Mouse (Mus musculus): ENCODE measurements at regions not wholly inside any gene's neighbourhood (a gene's known extent, or its start where the extent isn't known, plus 50 kb on each side); places are given as distances from the start of the nearest gene placed in this dataset.

- no peaks in the 10 kb centered on the region for H3K27me3 ChIP-seq (replicated peaks)
- peaks cover 2% of the 10 kb centered on the region; the same call in 1 of the 2 replicates for H3K4me1 ChIP-seq (replicated peaks)
- H3K4me2 ChIP-seq (replicated peaks) = no peak overlapping the region
- H3K4me3 ChIP-seq (replicated peaks) = no peak overlapping the region
- H3K36me3 ChIP-seq = no peaks in the 10 kb centered on the region
- H3K27ac ChIP-seq = no peak overlapping the region
- H3K9me3 ChIP-seq = no peaks in the 10 kb centered on the region
- ATAC-seq = no peak
- no peak overlapping the region for H3K9ac ChIP-seq
- WGBS = 72% methylated on average over 1 of the region's 1 CpGs
Measured at GRCm38 (mm10) chr15:96763611-96764010, 64.1 kb upstream of the Slc38a2 start.

GRCm38 (mm10) chr15:96759078-96759995, 59.8 kb upstream of the Slc38a2 start:
- WGBS = 78% methylated on average over 13 of the region's 13 CpGs
- Histone ChIP-seq H3K27ac (no peak overlapping the region), H3K27me3 (replicated peaks) (no peaks in the 10 kb centered on the region), H3K36me3 (no peaks in the 10 kb centered on the region), H3K4me2 (replicated peaks) (no peak overlapping the region), H3K4me3 (replicated peaks) (no peak overlapping the region), H3K9ac (no peak overlapping the region), H3K4me1 (replicated peaks) (0 out of 2 replicates have a peak, but pooled peaks cover 2% of the 10 kb centered on the region), H3K9me3 (no peaks in the 10 kb centered on the region)
- ATAC-seq = no peak

GRCm38 (mm10) chr15:96757446-96758198, 58.1 kb upstream of the Slc38a2 start:
- Histone ChIP-seq H3K36me3 (no peaks in the 10 kb centered on the region), H3K27ac (no peak overlapping the region), H3K9ac (no peak overlapping the region), H3K4me3 (replicated peaks) (no peak overlapping the region), H3K9me3 (no peaks in the 10 kb centered on the region), H3K4me1 (replicated peaks) (0 out of 2 replicates have a peak, but pooled peaks cover 2% of the 10 kb centered on the region), H3K4me2 (replicated peaks) (no peak overlapping the region), H3K27me3 (replicated peaks) (no peaks in the 10 kb centered on the region)
- ATAC-seq = no peak
- WGBS = 73% methylated on average over 9 of the region's 9 CpGs

- no peak for ATAC-seq
- H3K27me3 ChIP-seq (replicated peaks) = no peaks in the 10 kb centered on the region
- H3K4me3 ChIP-seq (replicated peaks) = no peak overlapping the region
- H3K4me1 ChIP-seq (replicated peaks) = 0 out of 2 replicates have a peak, but pooled peaks cover 2% of the 10 kb centered on the region
- no peak overlapping the region for H3K9ac ChIP-seq
- 65% methylated on average over 7 of the region's 7 CpGs for WGBS
- H3K9me3 ChIP-seq = no peaks in the 10 kb centered on the region
- H3K36me3 ChIP-seq = no peaks in the 10 kb centered on the region
- H3K4me2 ChIP-seq (replicated peaks) = no peak overlapping the region
- H3K27ac ChIP-seq = no peak overlapping the region
Measured at GRCm38 (mm10) chr15:96756456-96756855, 56.9 kb upstream of the Slc38a2 start.

- H3K4me2 ChIP-seq (replicated peaks) = no peak overlapping the region
- no peaks in the 10 kb centered on the region for H3K36me3 ChIP-seq
- no peak for ATAC-seq
- no peaks in the 10 kb centered on the region for H3K27me3 ChIP-seq (replicated peaks)
- 0 out of 2 replicates have a peak, but pooled peaks cover 2% of the 10 kb centered on the region for H3K4me1 ChIP-seq (replicated peaks)
- H3K9me3 ChIP-seq = no peaks in the 10 kb centered on the region
- H3K27ac ChIP-seq = no peak overlapping the region
- no peak overlapping the region for H3K9ac ChIP-seq
- H3K4me3 ChIP-seq (replicated peaks) = no peak overlapping the region
- 88% methylated on average over 6 of the region's 6 CpGs for WGBS
Measured at GRCm38 (mm10) chr15:96755951-96756350, 56.4 kb upstream of the Slc38a2 start.

- Histone ChIP-seq H3K27ac (no peak overlapping the region), H3K9ac (no peak overlapping the region), H3K4me1 (replicated peaks) (0 out of 2 replicates have a peak, but pooled peaks cover 2% of the 10 kb centered on the region), H3K4me2 (replicated peaks) (no peak overlapping the region), H3K36me3 (no peaks in the 10 kb centered on the region), H3K4me3 (replicated peaks) (no peak overlapping the region), H3K9me3 (no peaks in the 10 kb centered on the region), H3K27me3 (replicated peaks) (no peaks in the 10 kb centered on the region)
- ATAC-seq = no peak
- 89% methylated on average over 13 of the region's 13 CpGs for WGBS
Measured at GRCm38 (mm10) chr15:96755322-96755942, 55.9 kb upstream of the Slc38a2 start.

- no peak overlapping the region for H3K4me3 ChIP-seq (replicated peaks)
- H3K4me2 ChIP-seq (replicated peaks) = no peak overlapping the region
- ATAC-seq = no peak
- H3K9me3 ChIP-seq = no peaks in the 10 kb centered on the region
- H3K4me1 ChIP-seq (replicated peaks) = 0 out of 2 replicates have a peak, but pooled peaks cover 2% of the 10 kb centered on the region
- no peaks in the 10 kb centered on the region for H3K27me3 ChIP-seq (replicated peaks)
- WGBS = 97% methylated on average over 5 of the region's 5 CpGs
- H3K9ac ChIP-seq = no peak overlapping the region
- H3K36me3 ChIP-seq = no peaks in the 10 kb centered on the region
- H3K27ac ChIP-seq = no peak overlapping the region
Measured at GRCm38 (mm10) chr15:96754079-96754478, 54.5 kb upstream of the Slc38a2 start.

- Histone ChIP-seq H3K4me3 (replicated peaks) (no peak overlapping the region), H3K27me3 (replicated peaks) (no peaks in the 10 kb centered on the region), H3K36me3 (no peaks in the 10 kb centered on the region), H3K4me1 (replicated peaks) (no peaks in the 10 kb centered on the region), H3K9me3 (no peaks in the 10 kb centered on the region), H3K4me2 (replicated peaks) (no peak overlapping the region), H3K27ac (no peak overlapping the region), H3K9ac (no peak overlapping the region)
- ATAC-seq = no peak
- WGBS = 92% methylated on average over 8 of the region's 8 CpGs
Measured at GRCm38 (mm10) chr15:96752719-96753118, 53.2 kb upstream of the Slc38a2 start.

GRCm38 (mm10) chr15:96752062-96752358, 52.5 kb upstream of the Slc38a2 start:
- no peak for ATAC-seq
- H3K27ac ChIP-seq = no peak overlapping the region

GRCm38 (mm10) chr15:96751243-96752061, 51.9 kb upstream of the Slc38a2 start:
- H3K4me3 ChIP-seq (replicated peaks) = no peak overlapping the region
- no peaks in the 10 kb centered on the region for H3K9me3 ChIP-seq
- WGBS = 82% methylated on average over 13 of the region's 13 CpGs
- no peaks in the 10 kb centered on the region for H3K36me3 ChIP-seq
- no peak overlapping the region for H3K9ac ChIP-seq
- ATAC-seq = no peak
- H3K27ac ChIP-seq = no peak overlapping the region
- H3K27me3 ChIP-seq (replicated peaks) = no peaks in the 10 kb centered on the region
- no peak overlapping the region for H3K4me2 ChIP-seq (replicated peaks)
- H3K4me1 ChIP-seq (replicated peaks) = no peaks in the 10 kb centered on the region

More at GRCm38 (mm10) chr15:96752062-96752358, 52.5 kb upstream of the Slc38a2 start:
- H3K36me3 ChIP-seq = no peaks in the 10 kb centered on the region
- no peaks in the 10 kb centered on the region for H3K4me1 ChIP-seq (replicated peaks)
- H3K27me3 ChIP-seq (replicated peaks) = no peaks in the 10 kb centered on the region
- H3K4me2 ChIP-seq (replicated peaks) = no peak overlapping the region
- no peaks in the 10 kb centered on the region for H3K9me3 ChIP-seq
- no peak overlapping the region for H3K4me3 ChIP-seq (replicated peaks)
- WGBS = 81% methylated on average over 3 of the region's 3 CpGs
- H3K9ac ChIP-seq = no peak overlapping the region

- H3K4me3 ChIP-seq (replicated peaks) = no peak overlapping the region
Measured at GRCm38 (mm10) chr15:96749534-96750256, 50.2 kb upstream of the Slc38a2 start.

More at GRCm38 (mm10) chr15:96749534-96750256, 50.2 kb upstream of the Slc38a2 start:
- Histone ChIP-seq H3K9ac (no peak overlapping the region), H3K27ac (peak overlapping the region; percentile 48), H3K27me3 (replicated peaks) (no peaks in the 10 kb centered on the region), H3K4me2 (replicated peaks) (peak overlapping the region; percentile 33), H3K9me3 (no peaks in the 10 kb centered on the region), H3K36me3 (no peaks in the 10 kb centered on the region), H3K4me1 (replicated peaks) (no peaks in the 10 kb centered on the region)
- WGBS = 61% methylated on average over 9 of the region's 9 CpGs
- ATAC-seq = peak; percentile 85

Data from intestine, embryonic 15.5 days (tissue).